Mouse (Mus musculus): Measurements from ENCODE around the gene Serinc5. TPM values are rescaled to one million over a fixed set of nuclear protein-coding genes. Genes with fewer than 3 reads are reported as not detected.

The Serinc5 gene
- polyA plus RNA-seq, 1 experiment from 2014 or later, result 18.4 TPM

DNA sequence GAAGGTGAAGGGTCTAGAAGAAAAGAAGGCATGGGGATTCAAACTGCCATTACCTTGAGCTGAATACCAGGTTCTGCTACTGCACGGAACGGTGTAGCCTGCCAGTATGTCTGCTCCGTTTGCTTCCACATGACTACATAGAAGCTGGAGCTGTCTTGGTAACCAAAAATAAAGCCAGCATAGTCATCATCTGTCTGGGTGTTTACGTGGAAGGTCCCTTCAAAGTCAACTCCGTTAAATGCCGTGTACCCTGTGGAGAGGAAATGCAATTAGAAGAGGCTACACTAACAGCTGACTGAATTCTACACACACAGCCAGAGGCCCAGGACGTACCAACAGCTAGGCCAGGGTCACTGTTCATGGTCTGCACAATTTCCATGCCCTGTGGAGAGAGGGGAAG is 144.1 kb downstream of the Serinc5 start:
- no peaks in the 10 kb centered on the region for H3K9me3 ChIP-seq (ENCODE audit: control insufficient read depth, low read length)
- no peaks in the 10 kb centered on the region for H3K27me3 ChIP-seq (ENCODE audit: control insufficient read depth, insufficient read depth, low read length)
- H3K4me1 ChIP-seq (replicated peaks; ENCODE audit: control insufficient read depth, insufficient read depth, low read length), result no peaks in the 10 kb centered on the region; the same call in 1 of the 2 replicates
- ATAC-seq (ENCODE audit: low FRiP score), result no peak
- no peak overlapping the region for H3K9ac ChIP-seq
- H3K4me3 ChIP-seq (replicated peaks; ENCODE audit: low read length), result no peak overlapping the region
- H3K36me3 ChIP-seq (replicated peaks; ENCODE audit: control insufficient read depth, insufficient read depth), result no peaks in the 10 kb centered on the region
- 57% methylated on average over 7 of the region's 7 CpGs for WGBS
- no peak overlapping the region for H3K4me2 ChIP-seq (replicated peaks)
- no peak for DNase-seq (ENCODE audit: low spot score)
- H3K27ac ChIP-seq, result no peak overlapping the region

DNA sequence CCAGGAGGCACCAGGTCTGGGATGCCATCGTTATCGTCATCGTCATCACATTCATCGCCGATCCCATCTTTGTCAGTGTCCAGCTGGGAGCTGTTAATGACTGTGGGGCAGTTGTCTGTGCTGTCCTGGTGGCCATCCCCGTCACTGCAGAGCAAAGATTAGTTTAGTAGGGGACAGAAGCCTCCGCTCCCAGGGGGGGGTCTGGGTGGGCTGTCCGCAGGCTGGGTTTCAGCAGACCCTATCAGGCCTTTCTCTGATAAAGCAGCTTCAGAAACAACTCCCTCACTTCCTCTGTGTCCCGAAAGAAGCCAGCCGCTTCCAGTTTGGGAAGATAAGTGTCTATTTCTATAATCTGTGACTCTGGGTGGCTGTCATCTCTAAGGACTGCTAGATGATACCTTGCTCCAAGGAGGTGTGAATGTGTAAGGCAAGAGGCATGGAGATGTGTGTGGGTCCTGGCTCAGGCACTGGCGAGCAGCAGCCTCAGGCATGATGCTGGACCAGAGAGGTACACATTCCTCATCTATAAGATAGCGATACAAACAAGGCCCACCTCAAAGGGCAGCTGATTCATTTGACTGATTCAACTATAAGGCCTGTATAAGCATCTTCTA is 147.2 kb downstream of the Serinc5 start:
- Histone ChIP-seq H3K36me3 (replicated peaks; ENCODE audit: control insufficient read depth, insufficient read depth) (no peaks in the 10 kb centered on the region), H3K4me3 (replicated peaks; ENCODE audit: low read length) (no peak overlapping the region), H3K4me2 (replicated peaks) (no peak overlapping the region), H3K4me1 (replicated peaks; ENCODE audit: control insufficient read depth, insufficient read depth, low read length) (no peaks in the 10 kb centered on the region; the same call in 1 of the 2 replicates), H3K9ac (no peak overlapping the region), H3K27ac (no peak overlapping the region), H3K9me3 (ENCODE audit: control insufficient read depth, low read length) (no peaks in the 10 kb centered on the region), H3K27me3 (ENCODE audit: control insufficient read depth, insufficient read depth, low read length) (no peaks in the 10 kb centered on the region)
- ATAC-seq (ENCODE audit: low FRiP score) (no peak), DNase-seq (ENCODE audit: low spot score) (no peak)
- 92% methylated on average over 12 of the region's 12 CpGs for WGBS

DNA sequence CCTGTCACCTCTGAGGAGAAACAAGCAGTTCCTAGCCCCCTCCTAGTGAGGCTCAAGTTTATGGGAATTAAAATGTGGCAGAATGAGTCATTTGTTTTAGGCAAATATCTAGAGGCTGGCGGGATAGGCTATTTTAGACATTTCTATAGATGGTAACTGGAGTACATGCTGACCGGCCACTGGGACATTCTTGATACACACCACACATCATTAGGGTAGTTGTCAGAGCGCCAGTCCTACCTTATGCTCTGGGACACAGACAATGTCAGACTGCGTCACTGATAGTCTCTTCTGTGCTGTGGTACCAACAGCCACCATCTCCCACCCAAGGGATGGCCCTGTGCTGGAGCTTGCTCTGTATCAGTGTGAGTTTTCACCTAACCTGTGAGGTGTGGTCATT is 148.2 kb downstream of the Serinc5 start:
- no peaks in the 10 kb centered on the region; the same call in 1 of the 2 replicates for H3K4me1 ChIP-seq (replicated peaks; ENCODE audit: control insufficient read depth, insufficient read depth, low read length)
- 95% methylated on average over 4 of the region's 4 CpGs for WGBS

DNA sequence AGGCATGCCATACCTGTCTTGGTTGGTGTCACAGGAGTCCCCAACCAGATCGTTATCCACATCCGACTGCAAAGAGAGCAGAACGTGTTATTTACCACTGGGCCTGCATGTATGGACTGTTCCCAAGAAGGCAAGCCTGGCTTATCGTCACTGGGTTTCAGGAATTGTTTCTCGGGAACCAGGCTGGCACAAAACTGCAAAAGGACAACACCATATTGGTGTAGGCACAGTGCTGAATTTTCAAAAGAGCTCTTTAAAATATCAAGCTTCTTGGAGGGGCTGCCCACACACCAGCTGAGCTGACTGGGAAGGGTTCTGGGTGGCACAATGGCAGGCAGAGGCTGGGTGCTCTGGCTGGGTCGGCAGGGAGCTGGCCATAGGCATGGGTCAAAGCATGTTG is 149.6 kb downstream of the Serinc5 start:
- H3K4me2 ChIP-seq (replicated peaks), result no peak overlapping the region
- no peaks in the 10 kb centered on the region for H3K36me3 ChIP-seq (replicated peaks; ENCODE audit: control insufficient read depth, insufficient read depth)
- WGBS, result 92% methylated on average over 6 of the region's 6 CpGs
- no peaks in the 10 kb centered on the region for H3K9me3 ChIP-seq (ENCODE audit: control insufficient read depth, low read length)
- no peak overlapping the region for H3K9ac ChIP-seq
- no peaks in the 10 kb centered on the region for H3K27me3 ChIP-seq (ENCODE audit: control insufficient read depth, insufficient read depth, low read length)
- no peak overlapping the region for H3K4me3 ChIP-seq (replicated peaks; ENCODE audit: low read length)
- ATAC-seq (ENCODE audit: low FRiP score) (no peak), DNase-seq (ENCODE audit: low spot score) (no peak)
- no peak overlapping the region for H3K27ac ChIP-seq
- no peaks in the 10 kb centered on the region; the same call in 1 of the 2 replicates for H3K4me1 ChIP-seq (replicated peaks; ENCODE audit: control insufficient read depth, insufficient read depth, low read length)

More for the DNA sequence above, 148.2 kb downstream of the Serinc5 start:
- Histone ChIP-seq H3K4me2 (replicated peaks) (no peak overlapping the region), H3K27me3 (ENCODE audit: control insufficient read depth, insufficient read depth, low read length) (no peaks in the 10 kb centered on the region), H3K27ac (no peak overlapping the region), H3K36me3 (replicated peaks; ENCODE audit: control insufficient read depth, insufficient read depth) (no peaks in the 10 kb centered on the region), H3K9ac (no peak overlapping the region), H3K9me3 (ENCODE audit: control insufficient read depth, low read length) (no peaks in the 10 kb centered on the region), H3K4me3 (replicated peaks; ENCODE audit: low read length) (no peak overlapping the region)
- ATAC-seq (ENCODE audit: low FRiP score) (no peak), DNase-seq (ENCODE audit: low spot score) (no peak)

Other genes with a start within 250 kb of the Serinc5 start
- gene Ankrd34b, start 185.2 kb upstream of the Serinc5 start, polyA plus RNA-seq (2014; fragmentation: Nextera tagmentation; extraction: Ambion mirVana), result 2.7 and 3.5 TPM in 2 replicates
- gene Fam151b, start 127.1 kb upstream of the Serinc5 start, polyA plus RNA-seq (2014; fragmentation: Nextera tagmentation; extraction: Ambion mirVana), result not detected in 2 replicates
- gene Zfyve16, start 80.2 kb upstream of the Serinc5 start, polyA plus RNA-seq (2014; fragmentation: Nextera tagmentation; extraction: Ambion mirVana), result 13.1 and 13.7 TPM in 2 replicates
- not detected in 2 replicates for gene Spz1, start 34.9 kb upstream of the Serinc5 start, polyA plus RNA-seq (2014; fragmentation: Nextera tagmentation; extraction: Ambion mirVana)
- gene Thbs4, start 183.7 kb downstream of the Serinc5 start, polyA plus RNA-seq (2014; fragmentation: Nextera tagmentation; extraction: Ambion mirVana), result 1.2 and 1.3 TPM in 2 replicates
- gene Mtx3, start 233.7 kb downstream of the Serinc5 start, polyA plus RNA-seq (2014; fragmentation: Nextera tagmentation; extraction: Ambion mirVana), result 5.4 and 5.5 TPM in 2 replicates

Measured in hindbrain, embryonic 14.5 days (tissue).